Mouse (Mus musculus) frontal cortex, postnatal 36 days (tissue): Measurements from ENCODE around the gene Slc35g1.

Experiments
- DNase-seq, 2 experiments: peaks; one replicate each; pipeline ENCODE4 v3.0.0; 2022; ENCODE audit warnings: low spot score in 2 of 2

The Slc35g1 gene

GRCm38 (mm10) chr19:38387835-38388234 is 7.9 kb upstream of the Slc35g1 start:
- no peak for DNase-seq

- no peak for DNase-seq
Observed at GRCm38 (mm10) chr19:38396633-38396970, 822 bp downstream of the Slc35g1 start.

GRCm38 (mm10) chr19:38397004-38397403 is 1.2 kb downstream of the Slc35g1 start:
- DNase-seq = no peak

- DNase-seq = no peak
Observed at GRCm38 (mm10) chr19:38398966-38399365, 3.2 kb downstream of the Slc35g1 start.

GRCm38 (mm10) chr19:38400851-38401250 is 5.1 kb downstream of the Slc35g1 start:
- DNase-seq = no peak

- DNase-seq = no peak
Observed at GRCm38 (mm10) chr19:38401416-38401815, 5.6 kb downstream of the Slc35g1 start.

GRCm38 (mm10) chr19:38410357-38411056 is 14.7 kb downstream of the Slc35g1 start:
- no peak for DNase-seq

GRCm38 (mm10) chr19:38413861-38414260 is 18.1 kb downstream of the Slc35g1 start:
- no peak for DNase-seq

- no peak for DNase-seq
Observed at GRCm38 (mm10) chr19:38418819-38419423, 23.1 kb downstream of the Slc35g1 start.

- DNase-seq = no peak
Observed at GRCm38 (mm10) chr19:38420751-38421295, 25.0 kb downstream of the Slc35g1 start.

GRCm38 (mm10) chr19:38421436-38421835 is 25.7 kb downstream of the Slc35g1 start:
- no peak for DNase-seq

GRCm38 (mm10) chr19:38422926-38423325 is 27.1 kb downstream of the Slc35g1 start:
- DNase-seq = no peak

GRCm38 (mm10) chr19:38423884-38424283 is 28.1 kb downstream of the Slc35g1 start:
- DNase-seq = peak in 1 of 2 experiments; percentile 13

GRCm38 (mm10) chr19:38424581-38424980 is 28.8 kb downstream of the Slc35g1 start:
- no peak for DNase-seq

GRCm38 (mm10) chr19:38429269-38429668 is 33.5 kb downstream of the Slc35g1 start:
- DNase-seq = peak in 1 of 2 experiments; percentile 16

GRCm38 (mm10) chr19:38430475-38430874 is 34.7 kb downstream of the Slc35g1 start:
- no peak for DNase-seq

GRCm38 (mm10) chr19:38431326-38431725 is 35.5 kb downstream of the Slc35g1 start:
- DNase-seq = no peak

GRCm38 (mm10) chr19:38432021-38432420 is 36.2 kb downstream of the Slc35g1 start:
- DNase-seq = no peak

- peak in 1 of 2 experiments; percentile 8 for DNase-seq
Observed at GRCm38 (mm10) chr19:38433381-38433780, 37.6 kb downstream of the Slc35g1 start.

GRCm38 (mm10) chr19:38435221-38435620 is 39.4 kb downstream of the Slc35g1 start:
- peak in 1 of 2 experiments; percentile 4 for DNase-seq

- DNase-seq = no peak
Observed at GRCm38 (mm10) chr19:38441860-38442259, 46.1 kb downstream of the Slc35g1 start.

GRCm38 (mm10) chr19:38445758-38446157 is 50.0 kb downstream of the Slc35g1 start:
- no peak for DNase-seq
